Mouse (Mus musculus) cortical plate, adult 2 months (tissue): ENCODE results near the gene Tsfm.
A peak's percentile ranks its signal among the peaks of the same experiment; 100 is the strongest.

Source experiments
- CTCF ChIP-seq: fragments of 200-500 bp; IDR thresholded peaks from 2 replicates; pipeline ENCODE4 v1.5.1; 2011; ENCODE audit warnings: mild to moderate bottlenecking, control low read depth, low read length; ENCODE audit not compliant: insufficient read depth; ENCODE audit errors: extremely low read depth
- POLR2A ChIP-seq: fragments of 200-500 bp; IDR thresholded peaks from 2 replicates; pipeline ENCODE4 v1.6.1; 2011; ENCODE audit warnings: mild to moderate bottlenecking, low read length, control low read depth; ENCODE audit not compliant: insufficient read depth; ENCODE audit errors: extremely low read depth

DNA sequence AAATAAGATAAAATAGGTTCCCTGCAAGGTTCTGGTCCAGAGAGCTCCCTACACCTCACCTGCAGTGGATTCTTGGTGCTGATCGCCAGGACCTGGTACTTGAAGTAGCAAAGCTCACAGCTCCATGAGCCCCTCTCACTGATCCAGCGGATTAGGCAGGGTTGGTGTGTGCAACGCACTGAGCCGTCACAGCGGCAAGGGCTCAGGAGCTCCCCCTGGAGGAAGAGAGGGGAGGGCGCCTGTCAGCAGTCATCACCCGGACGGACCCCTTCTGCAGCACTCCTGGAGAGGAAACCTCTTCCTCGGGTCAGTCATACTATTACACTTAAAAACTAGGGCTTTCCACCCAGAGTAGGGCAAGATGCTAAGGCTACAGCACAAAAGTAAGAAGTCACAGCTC lies 27.5 kb upstream of the Tsfm start:
- TF ChIP-seq POLR2A, result no peak
- peak; percentile 84 for TF ChIP-seq CTCF
